Mouse (Mus musculus) liver, adult 2 months (tissue): Measurements from ENCODE around the gene Usp18.

ENCODE experiments used
- CTCF ChIP-seq: fragments of 200-500 bp; IDR thresholded peaks from 2 replicates; pipeline ENCODE4 v1.5.1; 2011; ENCODE audit warnings: low read depth, low read length, control low read depth
- POLR2A ChIP-seq: fragments of 200-500 bp; IDR thresholded peaks from 2 replicates; pipeline ENCODE4 v1.6.1; 2011; ENCODE audit warnings: low read length, control low read depth; ENCODE audit not compliant: insufficient read depth; ENCODE audit errors: extremely low read depth

GRCm38 (mm10) chr6:121246037-121246361 is 293 bp downstream of the Usp18 start:
- TF ChIP-seq POLR2A, result no peak
- TF ChIP-seq CTCF, result no peak
